Mouse (Mus musculus) embryonic facial prominence, embryonic 10.5 days (tissue): ENCODE data around the gene Kat5. TPM values are rescaled to one million over a fixed set of nuclear protein-coding genes. Genes with fewer than 3 reads are reported as not detected.

Experiments
- DNase-seq: peaks from one replicate; pipeline ENCODE4 v3.0.0-alpha.2; 2017; ENCODE audit warnings: low spot score
- H3K27ac ChIP-seq: fragments of 300-500 bp; sonication (generic); replicated peaks from 2 replicates; pipeline ENCODE4 v1.5.1; 2016; ENCODE audit warnings: mild to moderate bottlenecking
- H3K27me3 ChIP-seq: fragments of 300-500 bp; sonication (generic); replicated peaks from 2 replicates; pipeline ENCODE4 v1.6.1; 2016; ENCODE audit warnings: low read depth, mild to moderate bottlenecking; ENCODE audit not compliant: poor library complexity, severe bottlenecking
- H3K36me3 ChIP-seq: fragments of 300-500 bp; sonication (generic); replicated peaks from 2 replicates; pipeline ENCODE4 v1.6.1; 2016; ENCODE audit warnings: mild to moderate bottlenecking, moderate library complexity
- H3K4me1 ChIP-seq: fragments of 300-500 bp; sonication (generic); 2 replicates; pipeline ENCODE4 v1.6.1; 2016
- H3K4me3 ChIP-seq: fragments of 300-500 bp; sonication (generic); 2 replicates; pipeline ENCODE4 v1.5.1; 2016; ENCODE audit warnings: mild to moderate bottlenecking, moderate library complexity
- H3K9me3 ChIP-seq: fragments of 300-500 bp; sonication (generic); 2 replicates; pipeline ENCODE4 v1.6.1; 2016; ENCODE audit warnings: mild to moderate bottlenecking
- WGBS: fragments of 180-500 bp; shearing (Covaris S2); methylation state at CpG from one replicate; pipeline ENCODE4 v1.1.7; 2016; 5-methylcytosine and 5-hydroxymethylcytosine counted together
- polyA plus RNA-seq: library from polyadenylated mRNA; unstranded; fragments of >200 nt; fragmentation: Nextera tagmentation; extraction: Ambion mirVana; gene quantifications from 2 replicates; pipeline ENCODE4 v1.2.1, GENCODE M21; 2016

Kat5 gene
- polyA plus RNA-seq, 1 experiment from 2014 or later = 59.7 TPM

DNA sequence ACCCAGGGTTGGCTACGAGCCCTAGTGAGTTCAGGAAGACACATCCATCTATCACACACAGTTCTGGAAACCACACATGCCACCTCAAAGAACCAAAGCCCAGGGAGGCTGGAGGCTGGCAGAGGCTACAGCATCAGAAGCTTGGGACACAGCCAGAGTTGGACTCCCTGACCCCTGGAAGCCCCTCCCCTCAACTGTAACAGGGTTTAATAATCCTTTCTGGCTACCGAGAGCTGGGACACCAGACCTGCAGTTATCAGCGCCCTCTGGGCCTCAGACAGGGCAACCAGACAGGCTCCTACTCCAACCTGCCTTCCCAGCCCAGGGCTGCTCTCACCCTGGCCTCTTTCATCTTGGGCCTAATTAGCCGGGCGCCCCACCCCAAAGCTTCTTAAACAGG is 43.7 kb downstream of the Kat5 start:
- Histone ChIP-seq H3K4me1 (peaks cover 29% of the 10 kb centered on the region), H3K27me3 (peaks cover 83% of the 10 kb centered on the region), H3K36me3 (peaks cover 8% of the 10 kb centered on the region; the same call in 1 of the 2 replicates), H3K9me3 (no peaks in the 10 kb centered on the region), H3K27ac (no peak overlapping the region), H3K4me3 (peak overlapping the region; percentile 83; the same call in 1 of the 2 replicates)
- WGBS = 50% methylated on average over 5 of the region's 5 CpGs
- DNase-seq = no peak

DNA sequence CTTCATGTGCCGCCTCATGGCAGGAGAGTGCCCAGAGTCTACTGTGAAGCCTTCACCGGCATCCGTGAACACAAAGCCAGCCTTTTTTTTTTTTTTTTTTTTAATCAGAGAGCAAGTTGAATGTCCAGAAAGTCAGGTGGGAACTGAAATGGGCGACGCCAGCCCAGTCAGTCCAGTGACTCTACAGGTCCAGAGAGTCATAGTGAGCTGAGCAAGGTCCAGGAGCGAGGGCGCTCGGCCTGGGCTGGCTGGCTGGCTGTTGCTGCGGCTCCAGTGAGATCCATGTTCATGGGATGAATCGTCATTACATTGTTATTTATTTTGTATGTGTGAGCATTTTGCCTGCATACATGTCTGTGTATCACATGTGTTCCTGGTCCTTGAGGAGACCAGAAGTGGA is 47.3 kb downstream of the Kat5 start:
- WGBS = 86% methylated on average over 10 of the region's 10 CpGs

DNA sequence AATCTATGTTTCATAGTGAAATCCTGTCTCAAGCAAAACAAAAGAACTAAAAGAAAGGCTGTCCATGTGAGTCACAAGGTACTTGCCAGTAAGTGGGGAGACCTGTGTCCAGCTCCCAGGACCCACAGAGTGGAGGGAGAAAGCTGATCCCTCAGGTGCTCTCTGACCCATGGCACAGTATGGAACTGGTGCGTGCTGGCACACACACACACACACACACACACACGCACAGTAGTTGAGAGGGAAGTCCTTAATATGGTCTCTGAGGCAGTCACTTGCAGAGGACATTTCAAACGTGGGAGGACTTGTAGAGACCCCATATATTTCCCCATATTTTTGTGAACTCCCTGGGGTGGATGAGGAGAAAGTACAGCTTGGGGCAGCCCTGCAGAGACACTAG is 48.2 kb downstream of the Kat5 start:
- Histone ChIP-seq H3K4me3 (no peak overlapping the region), H3K4me1 (peaks cover 30% of the 10 kb centered on the region), H3K27me3 (peaks cover 100% of the 10 kb centered on the region), H3K9me3 (no peaks in the 10 kb centered on the region), H3K36me3 (no peaks in the 10 kb centered on the region), H3K27ac (no peak overlapping the region)
- WGBS = 62% methylated on average over 3 of the region's 3 CpGs
- no peak for DNase-seq

More for the DNA sequence above, 47.3 kb downstream of the Kat5 start:
- Histone ChIP-seq H3K27me3 (peaks cover 98% of the 10 kb centered on the region), H3K9me3 (no peaks in the 10 kb centered on the region), H3K27ac (no peak overlapping the region), H3K4me1 (peaks cover 37% of the 10 kb centered on the region), H3K4me3 (no peak overlapping the region), H3K36me3 (no peaks in the 10 kb centered on the region)
- no peak for DNase-seq

DNA sequence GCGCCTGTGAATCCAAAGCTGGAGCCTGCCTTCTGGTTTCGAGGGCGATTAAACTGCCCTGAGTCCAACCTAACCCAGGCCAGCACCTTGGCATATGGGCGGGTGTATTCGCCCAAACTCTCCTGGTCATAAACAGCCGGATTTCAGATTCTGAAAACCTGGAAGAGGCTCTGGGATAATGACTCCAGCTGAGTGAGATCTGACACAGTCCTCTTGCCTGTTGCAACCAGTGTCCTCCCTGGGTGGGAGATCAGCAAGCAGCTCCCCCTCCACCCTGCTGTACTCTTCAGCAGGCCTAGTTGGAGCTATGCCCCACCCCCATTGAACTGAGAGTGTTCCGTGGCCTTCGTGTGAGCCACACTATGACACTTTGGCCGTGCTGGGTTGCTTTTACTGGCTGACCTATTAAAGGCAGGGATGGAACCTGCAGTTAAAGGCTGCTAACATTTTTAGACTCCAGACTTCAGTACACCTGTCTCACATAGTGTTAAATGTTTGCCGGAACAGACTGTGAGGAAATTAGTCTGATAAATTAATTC is 48.7 kb downstream of the Kat5 start:
- Histone ChIP-seq H3K27ac (no peak overlapping the region), H3K4me1 (peaks cover 24% of the 10 kb centered on the region), H3K4me3 (peak overlapping the region; percentile 55), H3K27me3 (peaks cover 100% of the 10 kb centered on the region), H3K36me3 (no peaks in the 10 kb centered on the region), H3K9me3 (no peaks in the 10 kb centered on the region)
- DNase-seq = no peak
- 17% methylated on average over 10 of the region's 10 CpGs for WGBS

DNA sequence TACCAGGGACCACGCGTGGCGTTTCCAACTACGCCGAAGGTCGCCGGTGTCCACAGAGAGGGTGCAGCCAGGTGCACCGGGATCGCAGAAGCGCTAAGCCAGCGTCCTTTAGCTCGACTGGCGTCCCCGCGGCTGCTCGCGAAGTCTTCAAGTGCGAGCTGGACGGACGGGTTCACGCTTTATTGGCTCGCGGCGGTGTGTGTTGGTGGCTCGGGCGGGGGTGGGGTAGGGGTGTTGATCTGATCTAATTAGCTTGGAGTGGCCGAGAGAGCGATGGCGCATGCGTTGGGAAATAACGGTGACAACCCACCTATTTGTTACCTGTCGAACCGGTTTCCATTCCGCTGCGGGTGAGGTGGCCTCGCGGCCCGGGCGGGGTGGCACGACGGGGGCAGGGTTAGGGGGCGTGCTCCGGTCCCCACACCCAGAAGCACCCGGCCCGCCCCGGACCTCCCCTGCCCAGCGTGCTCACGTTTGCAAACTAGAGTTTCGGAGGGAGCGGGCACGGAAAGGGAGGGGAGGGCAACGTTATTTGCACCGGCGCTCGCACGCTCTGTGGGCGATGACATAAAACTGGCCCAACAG is 49.5 kb downstream of the Kat5 start, which contains the start of gene Ovol1:
TSS of gene Ovol1 (minus strand) at position 190 of the 585 bp plus-strand sequence.
- Histone ChIP-seq H3K4me1 (peaks cover 24% of the 10 kb centered on the region), H3K27me3 (peaks cover 100% of the 10 kb centered on the region), H3K4me3 (peak within 1 kb of the TSS; percentile 55), H3K9me3 (no peaks in the 10 kb centered on the region), H3K27ac (no peak within 1 kb of the TSS), H3K36me3 (no peaks in the 10 kb centered on the region)
- under 1% methylated on average over 57 of the region's 57 CpGs for WGBS
- peak; percentile 68 for DNase-seq

DNA sequence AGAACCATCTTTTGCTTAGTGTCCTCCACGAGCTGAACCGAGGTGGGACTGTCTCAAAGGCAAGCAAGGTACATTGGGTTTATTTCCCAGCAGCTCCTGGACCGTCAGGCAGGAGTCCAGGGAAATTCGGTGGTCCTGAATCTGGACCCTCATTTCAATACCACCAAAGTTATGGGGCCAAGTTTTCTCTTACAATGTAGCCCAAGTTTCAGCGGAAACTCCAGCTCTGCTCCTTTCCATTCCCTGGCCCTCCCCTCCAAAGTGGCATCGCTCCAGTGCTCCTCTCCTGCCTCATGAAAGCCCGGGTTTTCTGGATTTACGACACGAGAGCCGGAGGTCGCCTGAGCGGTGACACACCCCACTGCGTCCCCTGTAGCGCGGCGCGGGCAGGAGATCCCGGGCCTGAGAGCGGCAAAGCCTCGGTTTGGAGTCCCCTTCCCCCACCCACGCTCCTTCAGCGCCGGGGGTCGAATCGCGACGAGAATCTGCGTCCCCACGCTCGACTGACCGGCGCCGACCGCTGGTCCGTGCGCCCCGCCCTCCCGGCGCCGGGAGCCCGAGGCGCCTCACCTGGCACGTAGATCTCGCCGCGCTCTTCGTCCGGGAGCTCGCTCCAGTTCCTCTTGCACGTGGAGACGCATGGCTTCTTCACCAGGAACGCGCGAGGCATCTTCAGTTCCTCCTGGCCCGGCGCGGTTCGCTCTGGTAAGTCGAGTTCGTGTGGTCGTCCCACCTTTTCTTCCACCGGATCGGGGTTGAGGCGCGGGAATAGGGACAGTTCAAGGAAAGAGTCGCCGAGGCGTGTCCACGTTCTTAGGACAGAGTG is 50.2 kb downstream of the Kat5 start:
- Histone ChIP-seq H3K36me3 (no peaks in the 10 kb centered on the region), H3K4me1 (peaks cover 24% of the 10 kb centered on the region), H3K27ac (no peak overlapping the region), H3K4me3 (peak overlapping the region; percentile 55), H3K27me3 (peaks cover 100% of the 10 kb centered on the region), H3K9me3 (no peaks in the 10 kb centered on the region)
- WGBS = under 1% methylated on average over 69 of the region's 69 CpGs
- DNase-seq = peak; percentile 37

DNA sequence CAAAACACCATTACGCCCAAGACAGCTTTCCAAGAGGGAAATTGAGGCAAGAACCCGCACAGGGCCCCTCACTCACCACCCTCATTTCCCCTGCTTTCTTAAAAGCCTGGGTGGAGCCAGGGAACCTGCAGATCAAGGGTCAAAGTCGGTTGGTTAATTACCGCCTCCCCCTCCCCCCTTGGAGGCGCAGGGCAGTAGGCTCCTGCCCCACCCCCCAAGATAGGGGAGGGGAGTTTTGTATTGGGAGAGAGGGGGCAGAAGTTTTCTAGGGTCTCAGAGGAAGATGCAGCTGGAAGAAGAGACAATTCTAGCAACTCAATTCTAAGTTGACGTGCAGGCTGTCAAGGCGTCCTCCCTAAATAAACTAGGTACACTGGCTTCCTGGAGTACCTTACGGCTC is 50.8 kb downstream of the Kat5 start:
- DNase-seq = no peak
- Histone ChIP-seq H3K36me3 (no peaks in the 10 kb centered on the region), H3K27me3 (peaks cover 100% of the 10 kb centered on the region), H3K27ac (no peak overlapping the region), H3K4me3 (peak overlapping the region; percentile 55), H3K9me3 (no peaks in the 10 kb centered on the region), H3K4me1 (peaks cover 26% of the 10 kb centered on the region)
- WGBS = 16% methylated on average over 8 of the region's 8 CpGs

DNA sequence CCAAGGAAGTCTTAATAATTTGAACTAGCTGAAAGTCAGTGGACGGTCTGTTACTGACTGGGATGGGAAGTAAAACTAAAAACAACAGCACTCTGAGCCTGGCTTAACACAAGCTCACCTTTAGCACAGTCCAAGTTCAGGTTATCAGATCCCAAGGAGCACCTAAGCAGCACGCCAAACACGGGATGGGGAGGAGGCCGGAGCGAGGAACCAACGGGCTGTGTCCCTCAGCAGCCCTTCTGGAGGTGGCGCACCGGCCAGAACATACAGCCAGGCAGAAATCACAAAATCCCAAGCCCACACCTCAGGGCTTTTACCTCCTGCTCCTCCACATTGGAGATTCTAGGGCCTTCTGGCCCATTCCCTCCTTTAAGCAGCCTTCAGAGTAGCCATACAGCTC is 51.3 kb downstream of the Kat5 start:
- 60% methylated on average over 8 of the region's 8 CpGs for WGBS
- Histone ChIP-seq H3K27ac (no peak overlapping the region), H3K36me3 (no peaks in the 10 kb centered on the region), H3K9me3 (no peaks in the 10 kb centered on the region), H3K27me3 (peaks cover 100% of the 10 kb centered on the region), H3K4me3 (no peak overlapping the region), H3K4me1 (peaks cover 31% of the 10 kb centered on the region)
- DNase-seq = no peak

DNA sequence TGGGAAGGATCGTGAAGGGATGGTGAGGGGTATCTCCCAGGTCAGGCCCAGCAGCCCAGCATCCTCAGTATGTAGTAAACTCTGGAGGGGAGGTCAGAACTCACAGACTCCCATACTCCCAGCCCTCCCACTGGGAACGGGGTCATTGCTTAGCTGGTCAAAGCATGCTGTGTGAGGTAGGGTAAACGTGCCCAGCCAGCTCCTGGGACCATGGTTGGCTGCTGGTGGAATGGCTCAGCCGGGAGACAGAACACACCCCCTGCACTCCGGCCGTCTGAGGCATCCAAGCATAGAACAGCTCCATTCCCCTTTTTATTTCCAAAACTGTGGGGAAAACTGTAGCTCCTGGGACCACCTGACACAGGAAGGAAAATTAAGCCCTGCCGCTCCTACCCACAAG is 51.9 kb downstream of the Kat5 start:
- H3K36me3 ChIP-seq = no peaks in the 10 kb centered on the region
- DNase-seq = no peak
- peaks cover 99% of the 10 kb centered on the region for H3K27me3 ChIP-seq
- no peaks in the 10 kb centered on the region for H3K9me3 ChIP-seq
- 47% methylated on average over 7 of the region's 7 CpGs for WGBS
- H3K4me3 ChIP-seq = no peak overlapping the region
- no peak overlapping the region for H3K27ac ChIP-seq
- peaks cover 36% of the 10 kb centered on the region for H3K4me1 ChIP-seq

DNA sequence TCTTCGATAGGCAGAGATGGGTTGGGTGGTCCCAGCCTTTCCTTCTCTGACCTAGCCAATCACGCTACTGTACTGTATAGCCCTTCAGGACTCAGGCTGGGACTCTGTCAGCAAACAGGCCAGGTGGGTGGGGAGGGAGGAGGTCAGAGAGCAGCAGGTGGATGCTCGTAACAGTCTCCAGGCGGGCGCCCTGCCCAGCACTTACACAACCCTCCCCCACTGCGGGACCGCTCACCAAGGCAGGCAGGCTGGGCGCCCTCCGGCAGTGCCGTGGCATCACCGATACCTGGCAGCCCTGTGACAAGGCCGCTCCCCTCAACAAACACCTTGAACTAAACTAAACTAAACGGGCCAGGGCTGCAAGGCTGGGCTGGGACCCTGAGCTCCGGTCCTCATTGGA is 55.8 kb downstream of the Kat5 start:
- peaks cover 21% of the 10 kb centered on the region for H3K4me1 ChIP-seq
- H3K27ac ChIP-seq = no peak overlapping the region
- H3K9me3 ChIP-seq = no peaks in the 10 kb centered on the region
- H3K4me3 ChIP-seq = no peak overlapping the region
- no peaks in the 10 kb centered on the region for H3K36me3 ChIP-seq
- no peak for DNase-seq
- 66% methylated on average over 14 of the region's 14 CpGs for WGBS
- peaks cover 75% of the 10 kb centered on the region for H3K27me3 ChIP-seq

DNA sequence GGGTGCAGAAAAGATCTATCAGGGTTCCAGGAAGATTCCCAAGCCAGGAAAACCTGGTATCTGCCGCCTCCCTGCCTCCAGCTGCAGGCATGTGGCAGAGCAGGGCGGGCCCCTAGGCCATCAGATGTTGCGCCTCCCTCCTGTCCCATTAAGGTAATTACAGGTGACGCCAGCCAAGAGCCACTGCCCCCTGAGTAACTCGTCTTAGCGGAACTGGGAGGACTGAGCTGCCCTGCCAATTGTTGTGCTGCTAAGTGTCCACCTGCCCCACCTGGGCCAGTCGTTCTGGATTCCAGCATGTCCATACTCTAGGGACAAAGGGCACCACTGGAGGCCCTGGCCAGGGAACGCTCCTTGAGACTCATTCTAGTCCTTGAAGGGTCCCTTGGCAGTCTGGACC is 56.2 kb downstream of the Kat5 start:
- no peaks in the 10 kb centered on the region for H3K36me3 ChIP-seq
- H3K4me1 ChIP-seq = peaks cover 19% of the 10 kb centered on the region
- H3K27ac ChIP-seq = no peak overlapping the region
- H3K4me3 ChIP-seq = no peak overlapping the region
- DNase-seq = no peak
- 43% methylated on average over 8 of the region's 8 CpGs for WGBS
- H3K27me3 ChIP-seq = peaks cover 71% of the 10 kb centered on the region
- no peaks in the 10 kb centered on the region for H3K9me3 ChIP-seq
